Mouse (Mus musculus): ENCODE results near the gene Tbc1d22b. TPM values are rescaled to one million over a fixed set of nuclear protein-coding genes. Genes with fewer than 3 reads are reported as not detected.

The Tbc1d22b gene
- polyA plus RNA-seq, 1 experiment from 2014 or later, result 13.7 TPM

- Histone ChIP-seq H3K79me2 (ENCODE audit: inconsistent target) (peaks cover 40% of the 10 kb centered on the region; the same call in 1 of the 2 replicates), H3K4me3 (ENCODE audit: inconsistent target) (no peak within 1 kb of the TSS), H3K27ac (no peak within 1 kb of the TSS), H3K36me3 (ENCODE audit: inconsistent target) (no peaks in the 10 kb centered on the region)
- WGBS (ENCODE audit: missing documents), result 87% methylated on average over 5 of the region's 5 CpGs
These were observed 2.7 kb downstream of the Tbc1d22b start, which contains the start of gene Tmem217 for GRCm38 (mm10) chr17:29552162-29552732. Gene Tmem217, minus strand, starts transcription at chr17:29552385.

- no peak overlapping the region for H3K27ac ChIP-seq
- no peak overlapping the region for H3K4me3 ChIP-seq (ENCODE audit: inconsistent target)
- H3K79me2 ChIP-seq (ENCODE audit: inconsistent target), result peaks cover 40% of the 10 kb centered on the region; the same call in 1 of the 2 replicates
- H3K36me3 ChIP-seq (ENCODE audit: inconsistent target), result no peaks in the 10 kb centered on the region
These were observed 4.6 kb downstream of the Tbc1d22b start for GRCm38 (mm10) chr17:29554176-29554575.

- H3K4me3 ChIP-seq (ENCODE audit: inconsistent target), result no peak overlapping the region
- H3K36me3 ChIP-seq (ENCODE audit: inconsistent target), result no peaks in the 10 kb centered on the region
- no peak overlapping the region for H3K27ac ChIP-seq
- peaks cover 30% of the 10 kb centered on the region; the same call in 1 of the 2 replicates for H3K79me2 ChIP-seq (ENCODE audit: inconsistent target)
- 93% methylated on average over 10 of the region's 10 CpGs for WGBS (ENCODE audit: missing documents)
These were observed 6.9 kb downstream of the Tbc1d22b start for GRCm38 (mm10) chr17:29556456-29556855.

- no peak overlapping the region for H3K27ac ChIP-seq
- H3K79me2 ChIP-seq (ENCODE audit: inconsistent target), result peaks cover 26% of the 10 kb centered on the region; the same call in 1 of the 2 replicates
- no peak overlapping the region for H3K4me3 ChIP-seq (ENCODE audit: inconsistent target)
- WGBS (ENCODE audit: missing documents), result 78% methylated on average over 7 of the region's 7 CpGs
- H3K36me3 ChIP-seq (ENCODE audit: inconsistent target), result no peaks in the 10 kb centered on the region
These were observed 7.3 kb downstream of the Tbc1d22b start for GRCm38 (mm10) chr17:29556893-29557292.

GRCm38 (mm10) chr17:29558476-29558875 is 8.9 kb downstream of the Tbc1d22b start:
- no peak overlapping the region for H3K4me3 ChIP-seq (ENCODE audit: inconsistent target)
- H3K36me3 ChIP-seq (ENCODE audit: inconsistent target), result no peaks in the 10 kb centered on the region
- H3K27ac ChIP-seq, result no peak overlapping the region
- WGBS (ENCODE audit: missing documents), result 90% methylated on average over 5 of the region's 5 CpGs
- peaks cover 14% of the 10 kb centered on the region; the same call in 1 of the 2 replicates for H3K79me2 ChIP-seq (ENCODE audit: inconsistent target)

- Histone ChIP-seq H3K36me3 (ENCODE audit: inconsistent target) (peaks cover 11% of the 10 kb centered on the region; the same call in 1 of the 2 replicates), H3K4me3 (ENCODE audit: inconsistent target) (no peak overlapping the region), H3K27ac (no peak overlapping the region), H3K79me2 (ENCODE audit: inconsistent target) (no peaks in the 10 kb centered on the region; the same call in 1 of the 2 replicates)
- 98% methylated on average over 5 of the region's 5 CpGs for WGBS (ENCODE audit: missing documents)
These were observed 15.9 kb downstream of the Tbc1d22b start for GRCm38 (mm10) chr17:29565521-29565920.

- Histone ChIP-seq H3K4me3 (ENCODE audit: inconsistent target) (no peak overlapping the region), H3K36me3 (ENCODE audit: inconsistent target) (peaks cover 24% of the 10 kb centered on the region), H3K79me2 (ENCODE audit: inconsistent target) (no peaks in the 10 kb centered on the region), H3K27ac (no peak overlapping the region)
- 95% methylated on average over 15 of the region's 15 CpGs for WGBS (ENCODE audit: missing documents)
These were observed 18.9 kb downstream of the Tbc1d22b start for GRCm38 (mm10) chr17:29568435-29568834.

GRCm38 (mm10) chr17:29569831-29570230 is 20.2 kb downstream of the Tbc1d22b start:
- peaks cover 25% of the 10 kb centered on the region for H3K36me3 ChIP-seq (ENCODE audit: inconsistent target)
- no peak overlapping the region for H3K27ac ChIP-seq
- WGBS (ENCODE audit: missing documents), result 86% methylated on average over 5 of the region's 6 CpGs
- no peak overlapping the region for H3K4me3 ChIP-seq (ENCODE audit: inconsistent target)
- H3K79me2 ChIP-seq (ENCODE audit: inconsistent target), result no peaks in the 10 kb centered on the region

- H3K36me3 ChIP-seq (ENCODE audit: inconsistent target), result peaks cover 32% of the 10 kb centered on the region
- no peaks in the 10 kb centered on the region for H3K79me2 ChIP-seq (ENCODE audit: inconsistent target)
- WGBS (ENCODE audit: missing documents), result 94% methylated on average over 4 of the region's 4 CpGs
- H3K27ac ChIP-seq, result no peak overlapping the region
- no peak overlapping the region for H3K4me3 ChIP-seq (ENCODE audit: inconsistent target)
These were observed 30.1 kb downstream of the Tbc1d22b start for GRCm38 (mm10) chr17:29579579-29580126.

GRCm38 (mm10) chr17:29583569-29583968 is 34.0 kb downstream of the Tbc1d22b start:
- WGBS (ENCODE audit: missing documents), result 87% methylated on average over 5 of the region's 5 CpGs
- Histone ChIP-seq H3K79me2 (ENCODE audit: inconsistent target) (no peaks in the 10 kb centered on the region), H3K4me3 (ENCODE audit: inconsistent target) (no peak overlapping the region), H3K36me3 (ENCODE audit: inconsistent target) (peaks cover 17% of the 10 kb centered on the region), H3K27ac (no peak overlapping the region)

- no peak overlapping the region for H3K4me3 ChIP-seq (ENCODE audit: inconsistent target)
- 60% methylated on average over 5 of the region's 5 CpGs for WGBS (ENCODE audit: missing documents)
- H3K36me3 ChIP-seq (ENCODE audit: inconsistent target), result peaks cover 9% of the 10 kb centered on the region
- no peaks in the 10 kb centered on the region for H3K79me2 ChIP-seq (ENCODE audit: inconsistent target)
- H3K27ac ChIP-seq, result no peak overlapping the region
These were observed 34.7 kb downstream of the Tbc1d22b start for GRCm38 (mm10) chr17:29584306-29584705.

- peaks cover 6% of the 10 kb centered on the region; the same call in 1 of the 2 replicates for H3K36me3 ChIP-seq (ENCODE audit: inconsistent target)
- 91% methylated on average over 3 of the region's 3 CpGs for WGBS (ENCODE audit: missing documents)
These were observed 35.2 kb downstream of the Tbc1d22b start for GRCm38 (mm10) chr17:29584737-29585136.

GRCm38 (mm10) chr17:29585446-29585845 is 35.9 kb downstream of the Tbc1d22b start:
- Histone ChIP-seq H3K27ac (no peak overlapping the region), H3K4me3 (ENCODE audit: inconsistent target) (no peak overlapping the region), H3K79me2 (ENCODE audit: inconsistent target) (no peaks in the 10 kb centered on the region), H3K36me3 (ENCODE audit: inconsistent target) (peaks cover 4% of the 10 kb centered on the region; the same call in 1 of the 2 replicates)
- WGBS (ENCODE audit: missing documents), result 12% methylated on average over 2 of the region's 6 CpGs

More at GRCm38 (mm10) chr17:29584737-29585136, 35.2 kb downstream of the Tbc1d22b start:
- no peak overlapping the region for H3K27ac ChIP-seq
- no peak overlapping the region for H3K4me3 ChIP-seq (ENCODE audit: inconsistent target)
- no peaks in the 10 kb centered on the region for H3K79me2 ChIP-seq (ENCODE audit: inconsistent target)

- Histone ChIP-seq H3K27ac (no peak overlapping the region), H3K36me3 (ENCODE audit: inconsistent target) (no peaks in the 10 kb centered on the region), H3K4me3 (ENCODE audit: inconsistent target) (no peak overlapping the region), H3K79me2 (ENCODE audit: inconsistent target) (no peaks in the 10 kb centered on the region)
- 97% methylated on average over 9 of the region's 9 CpGs for WGBS (ENCODE audit: missing documents)
These were observed 37.3 kb downstream of the Tbc1d22b start for GRCm38 (mm10) chr17:29586921-29587320.

- Histone ChIP-seq H3K79me2 (ENCODE audit: inconsistent target) (no peaks in the 10 kb centered on the region), H3K4me3 (ENCODE audit: inconsistent target) (no peak overlapping the region), H3K27ac (no peak overlapping the region), H3K36me3 (ENCODE audit: inconsistent target) (no peaks in the 10 kb centered on the region)
- WGBS (ENCODE audit: missing documents), result 90% methylated on average over 11 of the region's 11 CpGs
These were observed 39.8 kb downstream of the Tbc1d22b start for GRCm38 (mm10) chr17:29589221-29589898.

Data from macrophage (primary cell).